Mouse (Mus musculus) retina, postnatal 7 days (tissue): ENCODE measurements around the gene Tmem223.
A peak's percentile ranks its signal among the peaks of the same experiment; 100 is the strongest.

Experiments
- DNase-seq: peaks from one replicate; pipeline ENCODE4 v3.0.0-alpha.2; 2012; ENCODE audit warnings: low read depth, low spot score

The Tmem223 gene

GRCm38 (mm10) chr19:8745382-8745781, 25.4 kb upstream of the Tmem223 start:
- no peak for DNase-seq

DNA sequence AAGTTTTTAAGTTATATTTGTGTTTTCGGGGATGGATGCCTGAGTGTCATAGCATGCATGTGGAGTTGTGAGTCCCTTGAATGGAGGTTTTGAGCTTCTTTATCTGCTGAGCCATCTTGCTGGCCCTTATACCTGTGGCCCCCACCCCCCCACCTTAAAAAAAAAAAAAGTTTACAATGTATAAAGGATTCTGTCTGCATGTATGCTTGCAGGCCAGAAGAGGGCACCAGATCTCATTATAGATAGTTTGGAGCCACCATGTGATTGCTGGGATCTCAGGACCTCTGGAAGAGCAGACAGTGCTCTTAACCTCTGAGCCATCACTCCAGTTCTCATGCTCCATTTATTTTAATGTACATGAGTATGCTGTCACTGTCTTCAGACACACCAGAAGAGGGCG, 23.4 kb upstream of the Tmem223 start:
- DNase-seq, result no peak

DNA sequence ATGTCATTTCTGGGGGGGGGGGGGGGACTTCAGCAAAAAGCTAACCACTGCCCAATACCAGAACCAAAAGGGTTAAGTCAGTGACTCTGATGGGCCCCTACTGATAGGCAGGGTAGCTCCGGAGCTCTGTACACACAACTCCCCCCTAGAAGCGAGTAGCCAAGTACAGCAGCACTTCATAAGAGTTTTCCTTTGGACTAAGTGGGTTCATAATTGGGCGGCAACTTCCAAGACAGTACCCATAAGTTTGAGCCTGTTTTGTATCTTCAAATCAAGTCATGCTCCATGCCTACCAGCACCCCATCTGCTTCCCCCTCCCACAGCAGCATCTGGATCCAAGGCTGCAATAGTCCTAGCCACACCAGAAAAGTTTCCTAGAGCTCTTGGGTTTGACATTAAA, 15.1 kb upstream of the Tmem223 start:
- DNase-seq, result no peak

DNA sequence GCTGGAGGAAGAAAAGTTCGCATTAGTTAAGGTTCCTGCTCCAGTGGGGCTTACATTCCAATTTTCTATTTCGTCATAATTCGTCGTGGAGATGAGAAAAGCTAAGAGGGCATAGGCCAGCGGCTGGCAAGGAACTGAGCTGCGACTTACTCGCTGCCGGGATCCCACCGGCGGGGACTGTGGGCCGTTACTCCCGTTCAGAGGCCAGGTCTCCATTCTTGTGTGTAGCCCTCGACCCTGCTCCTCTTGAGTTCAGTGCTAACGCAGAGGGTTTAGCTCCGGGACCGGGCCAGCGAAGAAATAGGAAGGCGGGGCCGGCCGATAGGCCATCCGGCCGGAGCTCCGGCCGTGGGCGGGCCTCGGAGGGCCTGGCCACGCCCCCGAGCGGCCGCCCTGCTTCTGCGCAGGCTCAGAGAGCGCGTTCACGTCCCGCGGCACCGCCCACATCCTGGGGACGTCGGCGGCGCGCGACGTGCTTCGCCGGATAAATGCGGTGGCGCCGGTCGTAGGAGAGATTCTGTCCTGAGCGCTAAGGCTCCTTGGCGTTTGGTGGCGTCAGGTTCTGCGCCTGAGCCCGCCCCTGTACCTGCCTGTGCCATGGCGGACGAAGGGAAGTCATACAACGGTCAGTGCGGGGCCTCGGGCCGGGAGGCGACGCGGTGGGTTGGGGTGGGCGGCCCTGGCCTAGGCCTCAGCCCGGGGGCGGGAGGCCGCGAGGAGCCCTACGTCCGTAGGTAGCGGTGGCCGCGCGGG, 14.0 kb upstream of the Tmem223 start, which contains the start of gene Nxf1:
TSS of gene Nxf1 (plus strand) at position 439 of the 753 bp plus-strand sequence.
- DNase-seq, result peak; percentile 90

DNA sequence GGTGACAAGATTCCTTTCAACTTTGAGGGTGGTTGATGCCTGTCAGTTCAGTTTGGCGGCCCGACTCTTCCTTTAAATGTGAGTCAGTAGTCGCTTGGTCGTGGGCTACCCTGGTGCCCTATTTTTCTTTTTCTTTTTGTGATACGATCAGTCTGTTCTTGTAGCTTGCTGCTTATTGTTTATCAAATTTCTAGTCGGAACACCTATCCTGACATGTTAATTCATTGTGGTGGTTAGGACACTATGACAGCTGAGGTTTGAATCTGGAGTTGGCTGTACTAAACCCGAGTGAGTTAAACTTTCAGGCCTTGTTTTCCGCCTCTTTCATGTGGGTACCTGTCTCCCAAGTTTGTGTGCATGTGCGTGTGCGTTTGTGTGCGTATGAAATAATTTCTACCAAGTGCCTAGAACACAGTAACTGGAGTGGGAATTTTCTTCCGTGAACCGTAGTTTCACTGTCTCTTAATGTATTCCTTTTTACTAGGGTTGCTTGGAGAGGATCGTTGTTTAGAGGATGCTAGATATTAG, 13.3 kb upstream of the Tmem223 start:
- DNase-seq, result no peak

DNA sequence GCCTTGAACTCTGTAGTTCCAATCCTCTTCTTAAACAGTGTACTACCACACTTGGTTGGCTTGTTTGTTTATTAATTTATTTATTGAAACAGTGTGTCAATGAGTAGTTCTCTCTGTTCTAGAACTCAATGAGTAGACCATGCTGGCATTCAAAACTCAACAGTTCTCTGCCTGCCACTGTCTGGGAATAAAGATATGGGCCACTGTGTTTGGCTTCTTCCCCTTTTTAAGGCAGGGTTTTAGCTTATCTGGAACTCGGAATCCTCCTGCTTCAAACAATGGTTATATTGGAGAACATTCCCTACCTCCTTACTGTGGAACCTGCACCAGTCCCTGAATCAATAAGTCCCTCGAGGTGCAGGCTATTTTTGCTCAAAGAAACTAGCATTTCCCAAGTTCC, 11.9 kb upstream of the Tmem223 start:
- DNase-seq, result no peak

- no peak for DNase-seq
Observed at GRCm38 (mm10) chr19:8760757-8761156, 10.0 kb upstream of the Tmem223 start.

DNA sequence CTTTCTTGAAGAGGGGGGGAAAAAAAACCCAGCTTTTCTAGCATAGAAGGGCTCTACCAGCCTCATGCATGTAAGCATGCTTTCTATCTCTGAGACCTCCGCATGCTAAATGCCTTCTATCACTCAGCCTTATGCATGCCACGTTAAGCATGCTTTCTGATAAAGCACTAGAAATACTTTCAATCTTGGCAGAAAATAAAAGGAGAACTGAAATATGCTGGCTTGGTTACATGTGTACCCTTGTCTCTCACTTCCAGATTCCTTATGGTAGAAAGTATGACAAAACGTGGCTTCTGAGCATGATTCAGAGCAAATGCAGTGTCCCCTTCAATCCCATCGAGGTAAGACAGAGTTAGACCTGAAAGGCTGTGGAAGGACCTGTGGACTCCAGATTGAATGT, 7.5 kb upstream of the Tmem223 start:
- no peak for DNase-seq

GRCm38 (mm10) chr19:8765562-8765961, 5.2 kb upstream of the Tmem223 start:
- no peak for DNase-seq

- no peak for DNase-seq
Observed at GRCm38 (mm10) chr19:8772996-8773395, 2.2 kb downstream of the Tmem223 start.

DNA sequence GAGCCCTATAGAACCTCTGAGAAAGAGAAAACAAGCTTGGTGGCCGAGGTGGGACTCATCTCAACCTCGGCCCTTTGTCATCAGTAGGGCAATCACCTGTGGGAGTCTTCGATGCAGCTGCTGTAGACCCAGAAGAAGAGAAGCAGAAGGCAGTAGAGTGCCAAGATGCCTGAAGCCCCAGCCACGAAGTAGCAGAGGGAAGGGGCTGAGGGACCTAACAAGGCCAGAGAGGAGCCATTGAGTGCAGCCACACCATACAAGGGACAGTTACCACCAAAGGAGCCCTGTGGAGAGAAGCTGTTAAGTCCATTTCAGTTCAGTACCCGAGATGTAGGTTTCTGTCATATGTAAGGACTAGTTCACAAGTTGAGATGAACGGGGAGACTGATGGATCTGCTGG, 2.6 kb downstream of the Tmem223 start:
- no peak for DNase-seq

DNA sequence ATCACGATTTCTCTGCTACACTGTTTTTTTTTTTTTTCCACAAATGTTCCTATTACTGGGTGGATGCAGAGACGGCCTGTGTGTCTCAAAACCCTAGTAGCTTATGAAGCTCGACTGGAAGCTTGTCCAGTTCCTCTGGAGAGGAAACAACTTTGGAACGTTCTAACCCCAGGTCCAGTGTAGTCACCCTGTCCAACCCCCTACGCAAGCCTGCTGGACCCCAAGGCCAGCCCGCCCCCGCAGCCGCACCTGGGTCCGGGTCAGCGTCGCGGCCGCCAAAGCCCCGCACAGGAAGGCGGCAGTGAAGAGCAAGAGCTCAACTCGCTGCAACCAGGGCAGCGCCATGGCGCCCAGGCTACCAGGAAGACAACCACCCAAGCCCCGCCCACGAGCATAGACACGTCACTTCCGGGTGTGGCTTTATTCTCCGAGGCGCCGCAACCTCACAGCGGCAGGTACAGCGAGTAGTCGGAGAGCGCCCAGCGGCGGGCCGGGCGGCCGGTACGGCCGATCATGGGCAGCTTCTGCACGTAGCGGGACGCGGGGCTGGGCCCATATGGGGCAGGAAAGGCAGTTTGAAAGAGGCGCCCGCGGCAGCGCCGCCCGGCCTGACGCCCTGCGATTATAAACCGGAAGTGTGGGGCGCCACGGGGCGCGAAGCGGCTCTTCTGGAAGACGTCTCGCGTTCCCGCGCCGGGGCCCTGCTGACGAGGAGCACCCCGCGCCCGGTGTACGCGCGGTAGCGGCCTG, 3.5 kb downstream of the Tmem223 start, which contains the start of gene Tmem179b:
TSS of gene Tmem179b (minus strand) at position 382 of the 750 bp plus-strand sequence.
- peak; percentile 96 for DNase-seq

DNA sequence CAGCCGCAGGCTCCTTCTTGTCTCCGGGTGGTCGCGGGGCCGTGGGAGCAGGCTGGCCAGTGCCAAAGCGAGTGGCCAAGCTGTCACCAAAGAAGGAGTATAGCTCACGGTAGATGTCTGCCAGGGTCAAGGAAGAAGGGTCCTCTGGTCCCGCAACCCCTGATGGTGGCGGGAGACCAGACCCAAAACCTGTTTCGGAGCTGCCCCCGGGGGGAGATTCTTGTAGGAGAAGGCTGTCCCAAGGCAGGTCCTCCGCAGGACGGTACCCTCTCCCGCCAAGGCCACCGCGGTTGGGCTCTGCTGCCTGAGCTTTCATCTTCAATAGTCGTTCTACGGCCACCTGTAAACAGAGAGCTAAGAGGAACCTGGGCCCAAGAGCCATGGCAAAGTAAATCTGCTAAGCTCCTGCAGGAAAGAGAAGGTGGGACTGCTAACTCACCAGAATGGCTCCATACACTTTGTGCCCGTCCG, 4.2 kb downstream of the Tmem223 start:
- no peak for DNase-seq

- peak; percentile 87 for DNase-seq
Observed at GRCm38 (mm10) chr19:8786008-8786781, 15.4 kb downstream of the Tmem223 start, which contains the start of gene Taf6l. TSS of gene Taf6l (minus strand) at chr19:8786417.

GRCm38 (mm10) chr19:8788521-8788920, 17.7 kb downstream of the Tmem223 start:
- no peak for DNase-seq

- DNase-seq, result no peak
Observed at GRCm38 (mm10) chr19:8789171-8789570, 18.4 kb downstream of the Tmem223 start.

DNA sequence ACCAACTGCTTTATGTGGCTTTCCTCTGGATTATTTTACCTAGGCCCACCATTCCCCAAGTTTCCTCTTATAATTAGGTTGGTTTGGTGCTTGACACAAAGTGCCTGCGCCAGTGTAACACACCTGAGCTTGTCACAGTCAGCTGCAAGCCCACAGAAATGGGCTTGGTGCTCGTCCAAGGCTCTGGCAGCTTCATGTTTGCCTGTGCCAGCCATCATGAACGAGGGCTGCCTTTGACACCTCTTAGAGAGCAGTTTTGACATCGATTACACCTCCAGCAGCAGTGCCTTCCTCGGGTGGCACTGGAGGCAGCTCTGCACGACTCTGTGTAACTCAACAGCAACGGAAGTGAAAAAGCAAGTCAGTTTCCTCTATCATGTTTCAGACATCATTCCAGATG, 19.4 kb downstream of the Tmem223 start:
- DNase-seq, result no peak

- peak; percentile 81 for DNase-seq
Observed at GRCm38 (mm10) chr19:8798264-8798946, 27.6 kb downstream of the Tmem223 start, which contains the start of gene Polr2g. TSS of gene Polr2g (minus strand) at chr19:8798577.

DNA sequence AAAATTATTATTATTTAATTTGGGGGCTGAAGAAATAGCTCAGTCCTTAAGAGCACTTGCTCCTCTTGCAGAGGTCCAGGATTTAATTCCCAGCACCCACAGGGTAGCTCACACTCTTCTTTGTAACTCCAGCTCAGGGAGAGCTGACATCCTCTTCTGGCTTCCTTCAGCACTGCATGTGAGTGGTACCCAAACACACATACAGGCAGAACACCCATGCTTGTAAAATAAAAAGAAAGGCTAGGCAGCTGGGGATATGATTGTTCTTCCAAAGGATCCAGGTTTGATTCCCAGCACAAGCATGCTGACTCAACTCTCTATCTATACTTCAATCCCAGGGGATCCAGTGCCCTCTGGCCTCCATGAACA, 28.1 kb downstream of the Tmem223 start:
- no peak for DNase-seq

- DNase-seq, result peak; percentile 90
Observed at GRCm38 (mm10) chr19:8802130-8802821, 31.5 kb downstream of the Tmem223 start, which contains the start of gene Zbtb3. TSS of gene Zbtb3 (plus strand) at chr19:8802555.
